Mouse (Mus musculus) ES-E14 (cell line): ENCODE data around the gene Fam72a.

ENCODE experiments used
- CHD2 ChIP-seq: IDR thresholded peaks from 2 replicates; pipeline ENCODE4 v1.6.1; 2014; ENCODE audit warnings: mild to moderate bottlenecking, low read depth, low read length, inconsistent platforms
- HCFC1 ChIP-seq: IDR thresholded peaks from 2 replicates; pipeline ENCODE4 v1.6.1; 2012; ENCODE audit warnings: low read length, inconsistent platforms, borderline replicate concordance; ENCODE audit not compliant: insufficient read depth
- ZC3H11A ChIP-seq: IDR thresholded peaks from 2 replicates; pipeline ENCODE4 v1.6.1; 2012; ENCODE audit warnings: low read depth, mild to moderate bottlenecking, inconsistent platforms, low read length, borderline replicate concordance
- ZNF384 ChIP-seq: IDR thresholded peaks from 2 replicates; pipeline ENCODE4 v1.6.1; 2012; ENCODE audit warnings: low read depth, low read length, inconsistent platforms

GRCm38 (mm10) chr1:131492360-131492759, 35.3 kb upstream of the Fam72a start:
- TF ChIP-seq CHD2 (no peak), ZNF384 (no peak), HCFC1 (no peak), ZC3H11A (no peak)
